Mouse (Mus musculus) CD4-positive, CD25-positive, alpha-beta regulatory T cell, adult 2 months (primary cell): ENCODE measurements around the gene Krtap19-9b.
A peak's percentile ranks its signal among the peaks of the same experiment; 100 is the strongest.

ENCODE experiments used
- DNase-seq: peaks from one replicate; pipeline ENCODE4 v3.0.0-alpha.2; 2012; ENCODE audit warnings: low read depth, low spot score

Krtap19-9b gene

GRCm38 (mm10) chr16:88932165-88932564 lies at the start of gene Krtap19-9b:
Gene Krtap19-9b, minus strand, starts transcription at chr16:88932265.
- no peak for DNase-seq

DNA sequence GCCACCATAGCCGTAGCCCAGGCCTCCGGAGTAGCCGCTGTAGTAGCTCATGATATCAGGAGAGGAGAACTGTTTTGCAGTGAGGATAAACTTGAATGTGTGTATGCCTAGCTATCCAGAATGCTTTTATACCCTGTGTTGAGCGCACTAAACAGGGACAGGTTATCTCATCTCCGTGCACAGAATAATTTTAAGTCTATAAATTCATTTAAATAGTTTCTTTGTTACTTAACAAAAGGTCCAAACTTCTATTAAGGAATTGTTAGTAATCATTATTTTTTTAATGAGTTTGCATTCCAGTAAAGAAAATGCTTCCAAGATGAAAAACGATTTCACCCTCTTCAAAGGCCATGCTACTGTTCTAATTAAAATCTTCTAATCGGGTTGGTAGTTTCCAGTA lies 30.7 kb upstream of the Krtap19-9b start, which contains the start of gene Krtap16-3:
TSS of gene Krtap16-3 (minus strand) at position 101 of the 400 bp plus-strand sequence.
- DNase-seq, result no peak

GRCm38 (mm10) chr16:88941106-88941505 lies 9.0 kb upstream of the Krtap19-9b start:
- DNase-seq, result no peak

DNA sequence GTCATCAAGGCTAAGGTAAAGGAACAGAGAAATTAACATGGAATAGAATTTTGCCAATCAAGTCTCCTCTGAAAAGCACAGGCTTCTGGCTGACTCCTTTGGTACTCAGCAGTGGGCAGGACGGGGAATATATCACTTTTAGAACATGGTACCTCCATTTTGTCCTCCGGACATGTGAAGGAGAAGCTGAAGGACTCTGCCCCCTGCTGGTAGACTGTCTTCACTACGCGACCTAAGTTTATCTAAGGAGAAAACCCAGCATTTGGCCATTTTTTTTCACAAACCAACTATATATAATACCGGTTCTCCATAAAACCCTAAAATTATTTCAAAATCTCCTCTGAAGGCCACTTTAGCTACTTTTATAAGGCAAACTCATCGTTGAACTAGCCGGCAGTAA lies 6.2 kb upstream of the Krtap19-9b start:
- peak; percentile 6 for DNase-seq

GRCm38 (mm10) chr16:88896357-88896756 lies 35.7 kb downstream of the Krtap19-9b start, which contains the start of gene Krtap19-5:
Gene Krtap19-5, minus strand, starts transcription at chr16:88896457.
- no peak for DNase-seq

DNA sequence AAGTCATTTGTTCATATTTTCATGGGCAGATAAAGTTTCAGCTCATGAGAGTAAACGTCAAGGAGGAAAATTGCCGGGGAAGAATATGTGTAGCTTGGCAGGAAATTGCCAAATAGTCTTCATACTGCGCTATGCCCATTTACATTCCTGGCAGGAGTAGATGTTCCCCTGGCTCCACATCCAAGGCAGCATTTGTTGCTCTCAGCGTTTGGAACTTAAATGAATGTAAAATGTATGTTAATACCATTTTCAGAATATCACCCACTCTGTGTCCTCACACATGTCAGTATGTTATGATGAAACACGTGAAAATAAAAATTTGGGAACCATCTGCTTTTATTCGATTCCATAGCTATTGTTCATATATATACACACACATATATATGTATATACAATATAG lies 45.2 kb downstream of the Krtap19-9b start:
- DNase-seq, result no peak

DNA sequence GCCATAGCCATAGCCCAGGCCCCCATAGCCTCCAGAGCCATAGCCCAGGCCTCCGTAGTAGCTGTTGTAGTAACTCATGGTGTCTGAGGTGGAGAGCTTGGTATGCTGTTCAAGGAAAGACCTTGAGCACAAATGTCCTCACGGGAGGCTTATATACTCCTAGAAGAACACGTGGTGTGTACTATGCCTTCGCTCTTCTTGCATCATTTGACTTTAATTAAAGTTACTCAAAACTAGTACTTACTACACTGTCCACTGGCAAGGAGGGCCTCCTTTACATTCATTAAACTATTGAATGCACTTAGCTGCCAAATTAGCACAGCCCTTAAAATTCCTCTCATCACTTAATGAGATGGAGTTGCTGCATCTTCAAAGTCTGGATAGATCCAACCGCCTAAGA lies 47.1 kb downstream of the Krtap19-9b start, which contains the start of gene Krtap19-4:
TSS of gene Krtap19-4 (minus strand) at position 101 of the 400 bp plus-strand sequence.
- DNase-seq, result no peak
